Mouse (Mus musculus): ENCODE data around the gene Mapkbp1.

The Mapkbp1 gene

DNA sequence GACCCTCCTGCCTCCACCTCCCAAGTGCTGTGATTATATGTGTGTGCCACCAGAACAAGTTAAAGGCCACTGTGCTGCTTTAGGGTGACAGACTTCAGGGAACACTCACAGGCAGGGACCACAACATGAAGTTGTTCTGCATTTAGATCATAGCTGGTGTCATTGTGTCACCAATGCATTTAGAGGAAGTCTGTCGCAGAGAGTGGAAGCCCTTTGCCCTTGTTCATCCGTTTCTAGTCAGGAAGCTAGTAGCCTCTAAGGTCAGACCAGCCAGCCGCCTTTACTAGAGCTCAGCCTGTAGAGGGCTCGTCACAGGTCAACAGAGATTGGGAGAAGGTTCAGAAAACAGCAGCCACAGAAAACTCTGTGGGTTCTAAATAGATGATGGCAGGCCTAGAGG lies 36.2 kb downstream of the Mapkbp1 start:
- DNase-seq (ENCODE audit: low spot score) = no peak

DNA sequence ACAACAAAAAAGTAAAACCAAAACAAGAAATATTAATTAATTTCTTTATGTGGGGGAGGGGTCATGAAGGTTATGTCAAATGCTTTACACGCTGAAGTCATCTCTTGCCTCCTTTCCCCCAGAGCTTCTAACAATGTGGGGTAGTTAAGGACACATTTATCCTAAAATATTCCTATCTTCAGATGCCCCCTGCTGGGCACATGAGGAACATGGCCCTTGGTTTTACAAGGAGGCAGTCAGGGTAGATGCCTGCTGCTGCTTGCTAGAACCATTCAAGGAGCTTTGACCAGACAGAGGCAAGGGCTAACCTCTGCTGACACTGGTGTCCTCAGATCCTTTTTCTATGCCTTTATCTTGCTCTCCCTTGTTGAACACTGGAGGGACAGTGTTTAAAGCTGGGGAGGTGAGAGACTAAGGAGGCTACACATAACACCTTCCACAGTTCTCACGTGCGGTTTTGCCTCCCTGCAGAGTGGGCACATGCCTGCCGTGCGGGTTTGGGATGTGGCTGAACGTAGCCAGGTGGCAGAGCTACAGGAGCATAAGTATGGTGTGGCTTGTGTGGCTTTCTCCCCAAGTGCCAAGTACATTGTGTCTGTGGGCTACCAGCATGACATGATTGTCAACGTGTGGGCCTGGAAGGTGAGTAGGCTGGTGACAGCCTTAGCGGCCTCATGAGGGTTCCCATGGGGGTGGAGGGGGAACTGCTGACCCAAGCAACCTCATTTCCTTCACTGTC lies 39.1 kb downstream of the Mapkbp1 start:
- DNase-seq (ENCODE audit: low spot score) = peak; percentile 77

DNA sequence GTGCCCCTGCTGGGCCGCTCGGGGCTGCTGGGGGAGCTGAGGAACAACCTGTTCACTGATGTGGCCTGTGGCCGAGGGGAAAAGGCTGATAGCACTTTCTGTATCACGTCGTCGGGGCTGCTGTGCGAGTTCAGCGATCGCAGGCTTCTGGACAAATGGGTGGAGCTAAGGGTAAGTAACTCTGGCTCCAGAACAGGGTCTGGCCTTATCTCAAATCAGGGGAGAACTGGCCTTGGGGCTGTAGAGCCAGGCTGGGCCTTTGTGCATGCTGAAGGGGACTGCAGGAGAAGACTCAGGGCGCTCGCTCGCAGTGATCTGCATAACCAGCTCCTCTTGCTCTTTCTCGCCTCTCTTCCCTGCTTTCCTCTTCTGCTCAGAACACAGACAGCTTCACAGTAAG lies 40.4 kb downstream of the Mapkbp1 start:
- no peak for DNase-seq (ENCODE audit: low spot score)

DNA sequence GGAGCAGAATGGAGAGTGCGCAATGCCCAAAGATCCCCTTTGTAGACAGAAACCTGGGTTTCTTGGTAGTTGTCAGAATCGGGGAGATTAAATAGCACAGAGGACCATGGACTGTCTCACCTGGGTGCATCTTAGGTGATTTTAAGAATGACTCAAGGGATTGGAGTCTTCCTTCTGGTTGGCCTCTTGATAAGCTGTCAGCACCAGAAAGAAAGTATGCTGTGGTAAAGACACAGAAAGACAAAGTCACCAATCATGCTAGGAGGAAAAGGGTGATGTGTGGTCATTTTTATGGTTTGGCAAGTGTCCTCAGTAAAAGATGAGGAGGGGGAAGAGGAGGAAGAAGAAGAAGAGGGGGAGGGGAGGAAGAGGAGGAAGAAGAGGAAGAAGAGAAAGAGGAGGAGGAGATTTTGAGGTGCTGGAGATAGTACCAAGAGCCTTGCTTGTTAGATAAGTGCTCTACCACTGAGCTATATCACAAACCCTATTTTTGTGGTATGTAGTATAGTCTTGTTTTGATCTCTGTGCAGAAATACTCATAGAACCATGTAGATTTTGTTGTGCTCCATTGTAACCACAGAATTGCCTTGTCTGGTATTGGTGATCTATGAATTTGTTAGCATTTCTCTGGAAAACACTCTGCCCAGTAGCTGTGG lies 41.5 kb downstream of the Mapkbp1 start:
- DNase-seq (ENCODE audit: low spot score) = no peak

DNA sequence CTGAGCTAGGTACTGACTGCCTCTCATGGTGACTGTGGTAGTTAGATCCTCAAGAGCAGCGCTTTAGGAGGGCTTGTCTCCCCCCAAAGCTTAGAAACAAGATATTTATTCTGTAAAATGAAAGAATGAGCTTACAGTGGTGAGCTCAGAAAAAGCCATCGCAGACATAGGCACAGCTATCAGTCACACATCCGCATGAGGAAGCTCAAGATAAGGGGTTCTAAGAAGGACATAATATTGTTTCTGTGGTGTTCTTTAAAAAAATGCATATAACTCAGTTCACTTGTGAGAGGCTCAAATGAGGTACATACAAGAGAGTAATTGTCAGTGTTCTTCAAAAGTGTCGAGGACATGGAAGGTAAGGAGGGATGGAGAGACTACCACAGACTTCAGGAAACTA lies 43.4 kb downstream of the Mapkbp1 start:
- DNase-seq (ENCODE audit: low spot score) = no peak

DNA sequence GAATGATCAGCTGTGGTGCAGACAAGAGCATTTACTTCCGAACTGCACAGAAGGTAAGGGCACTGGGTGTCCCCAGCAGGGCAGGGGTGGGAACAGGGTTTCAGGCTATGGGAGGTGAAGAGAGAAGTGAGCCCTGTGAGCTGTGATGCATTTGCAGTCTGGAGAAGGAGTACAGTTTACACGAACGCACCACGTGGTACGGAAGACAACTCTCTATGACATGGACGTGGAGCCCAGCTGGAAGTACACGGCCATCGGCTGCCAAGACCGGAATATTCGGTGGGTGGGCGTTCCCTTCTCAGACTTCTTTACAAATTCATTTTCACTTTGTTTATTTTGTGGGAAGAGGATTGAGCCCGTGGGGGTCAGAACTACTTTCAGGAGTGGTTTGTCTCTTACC lies 45.1 kb downstream of the Mapkbp1 start:
- DNase-seq (ENCODE audit: low spot score) = no peak

DNA sequence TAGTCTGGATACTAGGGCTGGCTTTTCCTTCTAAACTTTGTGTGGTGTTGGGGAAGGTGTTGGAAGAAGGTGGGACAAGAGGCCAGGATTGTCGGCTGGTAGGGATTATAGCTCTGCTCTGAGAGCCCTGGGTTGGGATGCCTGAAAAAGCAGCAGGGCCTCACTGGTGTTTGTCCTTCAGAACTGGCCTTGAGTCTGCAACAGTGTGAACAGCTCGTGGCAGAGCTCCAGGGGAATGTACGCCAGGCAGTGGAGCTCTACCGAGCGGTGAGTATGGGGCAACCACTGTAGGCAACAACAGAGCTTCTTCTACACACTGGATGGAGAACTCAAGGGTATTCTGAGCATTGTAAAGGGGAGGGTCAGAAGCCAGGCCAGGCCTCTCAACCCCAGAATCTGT lies 51.8 kb downstream of the Mapkbp1 start:
- DNase-seq (ENCODE audit: low spot score) = no peak

DNA sequence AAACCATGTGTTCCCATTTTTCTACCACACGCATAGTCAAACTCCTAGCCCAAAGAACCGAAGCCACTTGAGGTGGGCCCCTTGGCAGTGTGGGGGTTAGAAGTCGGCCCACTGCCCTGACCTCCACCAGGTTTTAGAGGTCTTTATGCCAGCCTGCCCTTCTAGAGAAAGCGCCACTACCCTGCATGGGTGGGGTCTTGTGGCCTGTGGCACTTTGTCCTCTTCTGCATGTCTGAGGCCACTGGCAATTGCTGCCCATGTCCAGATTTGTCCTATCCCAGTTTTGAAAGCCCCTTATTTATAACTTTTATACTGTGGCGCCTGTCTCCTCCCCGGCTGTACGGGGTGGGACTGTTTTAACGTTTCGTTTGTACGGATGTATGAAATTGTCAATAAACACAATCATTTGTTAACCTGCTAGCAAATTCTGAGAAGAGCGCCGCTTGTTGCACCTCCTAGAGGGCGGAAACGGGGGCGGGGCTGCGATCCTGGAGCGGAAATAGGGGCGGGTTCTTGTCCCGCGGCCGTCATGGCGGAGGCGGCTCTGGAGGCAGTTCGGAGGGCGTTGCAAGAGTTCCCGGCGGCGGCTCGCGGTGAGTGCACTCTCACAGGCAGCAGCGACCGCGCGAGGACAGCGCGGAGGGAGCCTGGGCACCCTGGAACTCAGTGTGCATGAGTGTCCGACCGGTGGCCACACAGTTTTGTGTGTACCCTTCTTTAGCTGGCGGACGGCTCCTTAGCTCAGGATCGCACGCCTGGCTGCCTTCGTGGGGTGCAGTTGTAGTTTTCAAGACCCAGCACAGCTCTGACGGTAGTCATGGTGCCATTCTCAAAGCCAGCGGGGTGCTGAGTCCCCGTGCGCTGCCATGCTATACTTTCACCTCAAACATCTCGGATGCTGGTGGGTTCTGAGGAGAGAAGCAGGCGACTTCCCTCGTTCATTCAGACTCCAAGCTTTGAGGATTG lies 54.8 kb downstream of the Mapkbp1 start, which contains the start of the genes Jmjd7 and Gm28042:
TSS of gene Jmjd7 (plus strand) at position 500 of the 966 bp plus-strand sequence.
TSS of gene Gm28042 (plus strand) at position 510 of the 966 bp plus-strand sequence.
- peak; percentile 91 for DNase-seq (ENCODE audit: low spot score)

DNA sequence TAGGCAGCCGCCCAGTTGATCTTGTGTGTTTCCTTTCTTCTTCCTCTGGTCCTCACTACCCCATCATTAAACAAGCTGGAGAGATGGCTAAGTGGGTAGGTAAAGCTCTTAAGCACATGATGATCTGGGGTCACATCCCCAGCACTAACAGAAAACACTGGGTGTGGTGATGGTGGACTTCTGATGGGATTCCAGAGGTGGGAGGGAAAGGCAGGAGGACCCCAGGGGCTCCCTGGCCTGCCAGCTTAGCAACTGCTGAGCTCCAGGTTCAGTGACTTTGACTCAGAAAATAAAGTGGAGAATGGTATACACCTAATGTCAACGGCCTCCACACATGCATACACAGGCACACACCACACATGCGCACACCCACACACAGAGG lies 55.4 kb downstream of the Mapkbp1 start:
- no peak for DNase-seq (ENCODE audit: low spot score)

DNA sequence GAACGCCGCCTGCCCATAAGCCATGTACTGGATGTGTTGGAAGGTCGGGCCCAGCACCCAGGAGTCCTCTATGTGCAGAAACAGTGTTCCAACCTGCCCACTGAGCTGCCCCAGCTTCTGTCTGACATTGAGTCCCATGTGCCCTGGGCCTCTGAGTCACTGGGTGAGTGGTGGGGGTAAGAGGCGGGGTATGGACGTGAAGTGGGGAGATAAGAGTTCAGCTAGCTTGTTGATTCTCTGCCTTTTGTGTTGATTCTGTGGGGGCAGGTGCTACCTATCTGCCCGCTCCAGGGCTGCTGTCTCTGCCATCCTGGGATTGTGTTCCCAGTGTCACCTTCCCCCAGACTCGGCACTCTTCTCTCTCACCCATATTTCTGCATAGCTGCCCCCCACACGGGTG lies 57.9 kb downstream of the Mapkbp1 start:
- no peak for DNase-seq (ENCODE audit: low spot score)

DNA sequence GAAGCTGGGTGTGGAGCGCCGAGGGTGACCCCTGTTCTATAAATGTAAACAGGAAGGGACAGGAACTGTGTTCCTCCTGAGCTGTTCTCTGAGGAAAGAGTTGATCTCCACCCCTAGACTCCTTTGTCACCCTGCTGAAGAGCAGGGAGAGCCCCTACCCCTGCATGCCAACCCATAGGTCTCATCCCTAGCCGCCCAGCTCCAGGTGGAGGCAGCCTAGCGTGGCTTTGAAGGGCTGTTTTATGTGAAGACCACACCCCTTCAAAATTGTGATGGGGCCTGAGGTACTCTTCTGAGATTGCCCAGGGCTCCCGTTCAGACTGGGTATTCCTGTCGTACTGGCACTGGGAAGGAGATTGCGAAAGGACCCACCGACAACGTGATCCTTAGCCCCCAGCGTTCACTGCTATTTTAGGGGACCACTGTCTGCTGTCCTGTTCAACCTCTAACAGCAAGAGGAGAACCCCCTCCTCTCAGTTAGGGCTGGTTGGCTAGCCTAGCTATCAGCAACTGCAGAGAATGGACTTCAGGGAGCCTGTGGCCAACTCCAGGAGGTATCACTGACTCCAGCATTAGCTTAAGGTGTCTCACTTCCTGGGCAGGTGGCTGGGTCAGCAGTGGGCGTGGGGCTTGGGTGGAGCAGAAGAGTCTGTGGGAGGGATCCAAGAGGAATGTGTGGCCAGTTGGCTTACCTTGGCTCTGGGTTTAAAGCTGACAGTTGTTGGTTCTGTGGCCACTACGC lies 60.4 kb downstream of the Mapkbp1 start, which contains the start of gene Pla2g4b:
TSS of gene Pla2g4b (plus strand) at position 692 of the 742 bp plus-strand sequence.
- no peak for DNase-seq (ENCODE audit: low spot score)

DNA sequence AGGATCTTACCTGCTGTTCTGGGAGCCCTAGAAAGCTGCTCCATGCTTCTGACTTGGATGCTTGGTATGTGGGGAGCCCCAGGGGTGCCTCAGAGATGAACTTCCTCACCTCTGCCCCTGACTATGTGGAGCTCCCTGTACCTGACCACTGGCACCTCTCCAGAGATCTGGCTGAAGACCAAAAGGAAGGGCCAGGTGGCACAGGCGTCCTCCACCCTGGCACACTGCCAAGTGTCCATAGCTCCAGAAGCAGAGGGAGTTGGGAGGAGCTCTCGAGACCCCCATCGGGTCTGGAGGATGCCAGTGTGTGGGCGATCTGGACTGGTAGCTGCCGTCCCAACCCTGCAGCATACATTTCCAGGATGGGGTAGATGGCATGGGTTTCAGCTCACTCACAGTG lies 61.2 kb downstream of the Mapkbp1 start:
- no peak for DNase-seq (ENCODE audit: low spot score)

DNA sequence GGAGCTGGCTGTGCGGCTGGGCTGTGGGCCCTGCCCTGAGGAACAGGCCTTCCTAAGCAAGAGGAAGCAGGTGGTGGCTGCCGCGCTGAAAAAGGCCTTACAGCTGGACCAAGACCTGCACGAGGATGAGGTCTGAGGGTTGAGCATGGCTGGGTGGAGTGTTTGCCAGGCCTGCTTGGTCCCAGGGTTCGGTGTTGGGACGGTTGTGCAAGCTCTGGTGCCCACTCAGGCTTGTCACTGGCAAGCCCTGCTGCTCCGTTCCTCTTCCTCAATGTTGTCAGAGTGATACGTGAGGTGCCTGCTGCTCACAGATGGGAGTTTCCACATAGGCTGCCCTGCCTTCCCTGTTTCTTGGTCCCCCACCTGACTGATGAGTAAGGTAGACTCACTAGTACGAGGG lies 65.2 kb downstream of the Mapkbp1 start:
- no peak for DNase-seq (ENCODE audit: low spot score)

DNA sequence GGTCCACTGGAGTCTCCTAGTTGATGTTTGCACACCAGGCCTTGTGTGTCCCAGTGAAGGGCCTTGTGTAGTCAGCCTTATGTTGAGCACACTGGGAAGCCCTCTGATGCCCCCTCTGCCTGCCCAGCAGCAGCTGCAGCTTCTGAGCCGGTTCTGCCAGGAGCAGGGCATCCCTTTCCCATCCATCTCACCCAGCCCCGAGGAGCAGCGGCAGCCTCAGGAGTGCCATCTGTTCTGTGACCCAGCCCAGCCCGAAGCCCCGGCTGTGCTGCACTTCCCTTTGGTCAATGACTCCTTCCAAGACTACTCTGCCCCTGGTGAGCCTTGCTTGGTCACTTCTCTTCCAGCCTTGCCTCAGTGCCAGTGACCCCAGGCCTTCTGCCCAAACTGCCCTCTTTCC lies 68.5 kb downstream of the Mapkbp1 start:
- no peak for DNase-seq (ENCODE audit: low spot score)

DNA sequence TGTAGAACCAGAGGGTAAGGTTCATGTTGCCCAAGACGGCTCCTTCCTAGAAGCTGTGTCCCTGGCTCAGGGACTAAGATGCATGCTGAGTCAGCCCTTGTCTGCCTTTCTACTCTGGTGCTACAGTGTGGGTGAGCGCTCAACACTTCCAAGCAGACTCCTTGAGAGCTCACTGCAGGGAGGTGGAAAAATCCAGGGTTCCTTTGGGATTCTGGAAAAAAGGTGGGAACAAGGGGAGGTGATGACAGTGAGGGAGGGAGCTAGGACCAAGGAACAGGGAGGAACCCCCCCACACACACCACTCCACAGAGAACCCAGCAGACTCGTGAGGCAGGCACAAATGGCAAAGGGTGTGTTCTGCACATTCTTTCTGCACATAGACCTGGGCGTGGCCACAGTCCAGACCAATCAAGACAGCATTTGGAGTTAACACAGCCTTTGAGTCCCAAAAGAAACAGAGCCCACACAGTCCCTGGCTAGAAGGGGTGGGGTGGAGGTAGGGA lies 71.7 kb downstream of the Mapkbp1 start:
- peak; percentile 32 for DNase-seq (ENCODE audit: low spot score)

DNA sequence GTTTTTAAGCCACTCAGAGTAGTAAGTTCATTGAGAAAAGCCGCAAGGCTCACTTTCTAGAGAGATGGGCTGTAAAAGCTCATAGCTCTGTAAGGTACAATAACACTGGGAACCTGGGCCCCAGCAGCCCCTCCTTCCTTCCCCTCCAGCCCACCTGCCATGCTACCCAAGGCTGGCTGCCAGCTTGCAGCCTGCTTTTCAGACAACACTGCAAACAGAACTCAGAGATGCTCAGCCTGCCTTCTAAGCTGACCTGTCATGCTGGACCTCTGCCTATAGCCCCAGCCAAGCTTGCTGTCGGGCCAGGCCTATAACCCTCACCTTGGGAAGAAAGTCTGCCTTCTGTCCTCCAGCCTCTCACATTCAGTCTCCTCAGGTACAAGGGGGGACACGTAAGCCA lies 72.2 kb downstream of the Mapkbp1 start:
- DNase-seq (ENCODE audit: low spot score) = peak; percentile 18

DNA sequence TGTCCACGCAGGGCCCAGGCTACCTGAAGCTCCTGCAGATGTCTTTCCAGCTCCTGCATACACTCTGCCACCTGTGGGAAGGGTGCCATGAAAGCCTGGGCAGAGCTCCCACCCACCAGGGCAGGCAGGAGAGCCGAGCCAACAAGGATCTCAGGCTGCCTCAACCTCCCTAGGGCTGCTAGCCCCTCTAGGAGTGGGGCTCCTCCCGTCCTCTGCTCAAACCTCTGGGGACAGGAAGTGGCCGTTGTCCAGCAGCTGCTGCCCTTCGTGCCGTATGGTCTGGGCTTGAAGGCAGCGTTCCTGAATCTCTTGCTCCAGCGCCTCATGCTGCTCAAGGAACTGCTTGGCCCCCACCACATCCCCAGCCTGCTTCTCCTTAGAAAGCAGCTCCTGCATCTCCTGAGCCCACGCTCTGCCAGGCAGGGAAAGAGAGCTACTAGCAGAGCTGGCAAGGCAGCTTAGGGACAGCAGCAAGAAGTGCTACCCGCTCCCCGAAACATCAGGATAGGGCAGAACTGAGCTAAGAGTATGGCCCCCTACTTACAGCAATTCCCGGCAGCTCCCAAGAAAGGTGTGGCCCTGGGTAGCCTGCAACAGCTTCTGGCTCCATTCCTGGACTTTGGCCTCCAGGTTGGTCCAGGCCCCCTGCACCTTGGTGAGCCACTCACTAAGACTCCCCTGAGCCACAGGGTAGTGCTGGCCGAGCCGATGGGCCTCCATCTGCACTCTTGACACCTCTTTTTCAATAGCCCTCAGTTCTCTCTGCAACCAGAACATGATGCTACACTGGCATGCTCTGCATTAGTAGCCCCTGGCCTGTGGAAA lies 74.2 kb downstream of the Mapkbp1 start:
- DNase-seq (ENCODE audit: low spot score) = no peak

DNA sequence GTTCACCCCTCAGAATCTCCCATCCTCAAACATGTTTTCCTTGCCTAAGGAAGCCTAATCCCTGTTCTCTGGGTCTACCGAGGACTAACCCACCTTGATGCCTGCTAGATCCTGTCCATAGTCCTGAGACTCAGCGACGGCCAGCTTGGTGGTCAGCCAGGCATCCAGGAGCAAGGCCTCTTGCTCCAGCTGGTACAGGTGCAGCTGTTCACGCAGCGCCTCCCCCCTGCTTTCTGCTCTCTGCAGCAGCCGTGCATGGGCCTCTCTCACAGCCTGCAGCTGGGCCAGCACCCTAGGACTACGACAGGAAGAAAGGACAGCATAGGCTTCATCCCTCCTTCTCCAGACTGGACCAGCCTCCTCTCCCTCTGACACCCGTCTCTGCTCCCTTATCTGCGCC lies 75.7 kb downstream of the Mapkbp1 start:
- DNase-seq (ENCODE audit: low spot score) = no peak

DNA sequence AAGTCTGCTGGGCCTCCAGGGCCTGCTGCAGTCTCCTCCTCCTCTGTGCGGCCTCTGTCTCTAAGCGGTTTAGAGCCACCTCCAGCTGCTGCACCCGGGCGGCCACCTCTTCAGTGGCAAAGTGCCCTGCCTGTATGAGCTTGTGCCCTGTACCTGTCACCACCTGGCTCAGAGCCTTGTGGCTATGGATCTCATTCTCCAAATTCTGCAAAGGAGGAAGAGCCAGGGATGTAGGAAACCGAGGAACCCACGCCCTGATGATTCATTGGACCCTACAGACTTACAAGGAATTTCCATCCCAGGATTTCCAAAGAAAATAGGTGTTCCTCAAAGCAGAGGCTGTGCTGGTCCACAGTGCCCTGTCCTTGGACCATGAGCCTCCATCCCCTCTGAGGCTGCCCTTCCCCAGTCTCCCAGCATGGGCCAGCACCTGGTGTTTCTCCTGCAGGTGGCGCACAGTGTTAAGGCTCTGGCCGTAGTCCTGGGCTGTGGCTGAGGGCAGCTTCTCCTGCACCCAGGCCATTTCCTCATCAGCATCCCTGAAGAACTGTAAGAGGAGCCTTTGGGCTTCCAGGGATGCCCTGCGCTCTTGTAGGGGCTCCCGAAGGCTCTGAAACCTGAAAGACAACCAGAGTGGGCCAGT lies 77.3 kb downstream of the Mapkbp1 start:
- DNase-seq (ENCODE audit: low spot score) = peak; percentile 60

DNA sequence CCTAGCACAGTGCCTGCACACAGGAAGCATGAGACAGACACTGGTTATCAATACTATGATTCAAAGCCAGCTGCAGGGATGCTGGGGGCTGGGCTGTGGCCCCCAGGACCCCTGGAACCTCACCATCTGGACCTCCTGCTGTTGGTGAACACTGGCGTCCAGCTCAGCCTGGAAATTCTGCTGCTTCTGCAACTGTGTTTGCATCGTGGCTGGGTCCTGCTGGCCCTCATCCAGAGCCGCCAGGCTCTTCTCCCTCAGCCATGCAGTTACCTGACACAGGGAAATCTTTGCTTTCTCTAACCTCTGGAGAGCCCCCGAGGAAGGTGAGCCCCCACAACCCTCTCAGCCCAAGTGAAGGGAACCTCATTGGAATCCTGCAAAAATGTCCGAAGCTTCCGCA lies 78.9 kb downstream of the Mapkbp1 start:
- DNase-seq (ENCODE audit: low spot score) = no peak
